Mouse (Mus musculus) C2C12 (cell line): ENCODE results near the gene Apod. TPM values are rescaled to one million over a fixed set of nuclear protein-coding genes. Genes with fewer than 3 reads are reported as not detected.

Experiments used
- H3K27me3 ChIP-seq: one replicate; pipeline ENCODE4 v1.6.1; 2011; ENCODE audit not compliant: control insufficient read depth, insufficient read depth, insufficient read length
- H3K36me3 ChIP-seq: one replicate; pipeline ENCODE4 v1.6.1; 2011; ENCODE audit not compliant: control insufficient read depth, insufficient read depth
- H3K4me3 ChIP-seq: one replicate; pipeline ENCODE4 v1.5.1; 2011; ENCODE audit warnings: mild to moderate bottlenecking, control low read depth; ENCODE audit not compliant: poor library complexity, insufficient read depth, severe bottlenecking
- H3K79me2 ChIP-seq: one replicate; pipeline ENCODE4 v1.6.1; 2011; ENCODE audit not compliant: control insufficient read depth, insufficient read depth
- H3K79me3 ChIP-seq: one replicate; pipeline ENCODE4 v1.6.1; 2011; ENCODE audit warnings: low read depth, control low read depth
- H3ac ChIP-seq: one replicate; pipeline ENCODE3; 2011; ENCODE audit warnings: low read depth; ENCODE audit not compliant: control insufficient read depth, insufficient read length
- CEBPB ChIP-seq: IDR thresholded peaks from one replicate; pipeline ENCODE4 v1.6.1; 2011; ENCODE audit warnings: low read depth, mild to moderate bottlenecking, control low read depth, moderate library complexity
- CTCF ChIP-seq: IDR thresholded peaks from one replicate; pipeline ENCODE4 v1.5.1; 2011; ENCODE audit not compliant: control insufficient read depth, insufficient read depth, insufficient read length
- FOSL1 ChIP-seq: IDR thresholded peaks from one replicate; pipeline ENCODE4 v1.8.0; 2011; ENCODE audit warnings: mild to moderate bottlenecking, low read length; ENCODE audit not compliant: poor library complexity, insufficient read depth, severe bottlenecking
- MAX ChIP-seq: IDR thresholded peaks from one replicate; pipeline ENCODE4 v1.6.1; 2011; ENCODE audit warnings: mild to moderate bottlenecking, control low read depth
- MYOD1 ChIP-seq: IDR thresholded peaks from one replicate; pipeline ENCODE4 v1.6.1; 2011; ENCODE audit warnings: low read depth; ENCODE audit not compliant: control insufficient read depth, insufficient read length
- MYOG ChIP-seq: IDR thresholded peaks from one replicate; pipeline ENCODE4 v1.6.1; 2011; ENCODE audit not compliant: control insufficient read depth, insufficient read length; ENCODE audit errors: extremely low read depth
- USF1 ChIP-seq: IDR thresholded peaks from one replicate; pipeline ENCODE4 v1.6.1; 2011; ENCODE audit warnings: low read depth, mild to moderate bottlenecking, control low read depth, moderate library complexity
- polyA plus RNA-seq: library from polyadenylated mRNA; unstranded; fragments of >200 nt; fragmentation: generic; extraction: Trizol; gene quantifications from one replicate; pipeline ENCODE4 v1.2.1, GENCODE M21; 2012; ENCODE audit warnings: missing spikeins

The Apod gene
- polyA plus RNA-seq, 1 experiment, result 0.07 TPM

GRCm38 (mm10) chr16:31281981-31282380 lies 32.6 kb downstream of the Apod start:
- no peak for TF ChIP-seq CEBPB
- no peak for TF ChIP-seq CTCF
- no peak for TF ChIP-seq MAX
- no peak for TF ChIP-seq USF1
- TF ChIP-seq FOSL1, result no peak
- no peak for TF ChIP-seq MYOD1
- TF ChIP-seq MYOG, result no peak
- Histone ChIP-seq H3K79me3 (no peaks in the 10 kb centered on the region), H3K36me3 (no peaks in the 10 kb centered on the region), H3K27me3 (no peaks in the 10 kb centered on the region), H3K4me3 (no peak overlapping the region), H3ac (no peak overlapping the region), H3K79me2 (no peaks in the 10 kb centered on the region)

GRCm38 (mm10) chr16:31280176-31280575 lies 34.4 kb downstream of the Apod start:
- H3K79me3 ChIP-seq, result no peaks in the 10 kb centered on the region
- H3K79me2 ChIP-seq, result no peaks in the 10 kb centered on the region
- no peaks in the 10 kb centered on the region for H3K27me3 ChIP-seq
- H3K36me3 ChIP-seq, result no peaks in the 10 kb centered on the region
- no peak for TF ChIP-seq MYOG
- TF ChIP-seq CEBPB, result no peak
- no peak for TF ChIP-seq FOSL1
- TF ChIP-seq MAX, result no peak
- no peak for TF ChIP-seq CTCF
- TF ChIP-seq MYOD1, result no peak
- TF ChIP-seq USF1, result no peak
- H3K4me3 ChIP-seq, result no peak overlapping the region
- H3ac ChIP-seq, result no peak overlapping the region

- Histone ChIP-seq H3K79me3 (peaks cover 9% of the 10 kb centered on the region), H3K27me3 (no peaks in the 10 kb centered on the region), H3K36me3 (no peaks in the 10 kb centered on the region), H3K79me2 (peaks cover 14% of the 10 kb centered on the region), H3K4me3 (no peak overlapping the region), H3ac (no peak overlapping the region)
- TF ChIP-seq CEBPB (no peak), MYOD1 (no peak), MAX (no peak), MYOG (no peak), USF1 (no peak), CTCF (no peak), FOSL1 (no peak)
Measured at GRCm38 (mm10) chr16:31278581-31278980, 36.0 kb downstream of the Apod start.

- Histone ChIP-seq H3K79me3 (peaks cover 14% of the 10 kb centered on the region), H3K79me2 (peaks cover 19% of the 10 kb centered on the region), H3K27me3 (no peaks in the 10 kb centered on the region), H3ac (no peak overlapping the region), H3K36me3 (no peaks in the 10 kb centered on the region), H3K4me3 (no peak overlapping the region)
- TF ChIP-seq CTCF, result no peak
- no peak for TF ChIP-seq MYOD1
- no peak for TF ChIP-seq CEBPB
- TF ChIP-seq MAX, result no peak
- no peak for TF ChIP-seq USF1
- TF ChIP-seq FOSL1, result no peak
- TF ChIP-seq MYOG, result no peak
Measured at GRCm38 (mm10) chr16:31278081-31278480, 36.5 kb downstream of the Apod start.

GRCm38 (mm10) chr16:31276962-31277361 lies 37.6 kb downstream of the Apod start:
- TF ChIP-seq USF1, result no peak
- no peak for TF ChIP-seq CEBPB
- TF ChIP-seq MAX, result no peak
- H3K79me2 ChIP-seq, result peaks cover 30% of the 10 kb centered on the region
- no peaks in the 10 kb centered on the region for H3K27me3 ChIP-seq
- H3K36me3 ChIP-seq, result peaks cover 10% of the 10 kb centered on the region
- peaks cover 26% of the 10 kb centered on the region for H3K79me3 ChIP-seq
- H3ac ChIP-seq, result no peak overlapping the region
- no peak overlapping the region for H3K4me3 ChIP-seq

GRCm38 (mm10) chr16:31276539-31276938 lies 38.1 kb downstream of the Apod start:
- Histone ChIP-seq H3K79me2 (peaks cover 34% of the 10 kb centered on the region), H3K79me3 (peaks cover 30% of the 10 kb centered on the region), H3ac (no peak overlapping the region), H3K27me3 (no peaks in the 10 kb centered on the region), H3K36me3 (peaks cover 10% of the 10 kb centered on the region), H3K4me3 (no peak overlapping the region)
- TF ChIP-seq MYOG, result no peak
- no peak for TF ChIP-seq MYOD1
- no peak for TF ChIP-seq MAX
- no peak for TF ChIP-seq USF1
